Mouse (Mus musculus): ENCODE data around the gene Lamc3. TPM values are rescaled to one million over a fixed set of nuclear protein-coding genes. Genes with fewer than 3 reads are reported as not detected.

The Lamc3 gene
- total RNA-seq, 2 experiments from 2014 or later, result not detected

GRCm38 (mm10) chr2:31924811-31925210, 37.7 kb downstream of the Lamc3 start:
- ATAC-seq (replicated peaks; ENCODE audit: poor library complexity, severe bottlenecking), result no peak

- no peak for ATAC-seq (replicated peaks; ENCODE audit: poor library complexity, severe bottlenecking)
These were observed 38.8 kb downstream of the Lamc3 start for GRCm38 (mm10) chr2:31925936-31926335.

DNA sequence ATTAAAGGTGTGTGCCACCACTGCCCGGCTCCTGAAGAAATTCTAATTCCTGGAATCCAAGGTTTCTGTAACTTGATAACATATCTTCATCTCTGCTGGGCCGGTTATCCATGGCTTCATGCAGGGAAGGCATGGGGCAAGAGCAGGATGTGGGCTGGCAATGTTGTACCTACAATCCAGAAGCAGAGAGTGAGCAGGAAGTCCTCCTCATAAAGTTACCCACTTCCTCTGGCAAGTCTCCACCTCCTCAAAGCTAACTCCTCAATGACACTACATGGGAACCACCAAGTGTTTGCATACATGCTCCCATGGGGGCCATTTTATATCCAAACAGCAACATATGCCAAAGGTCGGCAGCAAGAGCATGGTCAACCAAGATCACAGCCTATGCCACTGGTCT, 42.6 kb downstream of the Lamc3 start:
- peak; percentile 50 for ATAC-seq (replicated peaks; ENCODE audit: poor library complexity, severe bottlenecking)

DNA sequence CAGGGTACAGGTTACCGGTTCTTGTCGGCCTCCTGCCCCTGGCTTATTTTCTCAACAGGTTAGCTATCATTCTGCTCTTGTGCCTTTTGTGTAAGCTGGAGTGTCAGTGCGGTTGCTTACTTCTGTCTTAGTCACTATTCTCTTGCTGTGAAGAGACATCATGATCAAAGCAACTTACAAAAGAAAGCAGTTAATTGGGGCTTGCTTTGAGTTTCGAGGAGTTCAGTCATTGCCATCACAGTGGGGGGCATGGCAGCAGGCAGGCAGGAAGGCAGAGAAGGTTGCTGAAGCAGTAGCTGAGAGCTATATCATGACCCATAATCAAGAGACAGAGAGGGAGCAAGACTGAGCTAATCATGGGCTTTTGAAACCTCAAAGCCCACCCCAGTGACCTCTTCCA, 47.5 kb downstream of the Lamc3 start:
- no peak for ATAC-seq (replicated peaks; ENCODE audit: poor library complexity, severe bottlenecking)

GRCm38 (mm10) chr2:31935054-31935453, 48.0 kb downstream of the Lamc3 start:
- no peak for ATAC-seq (replicated peaks; ENCODE audit: poor library complexity, severe bottlenecking)

DNA sequence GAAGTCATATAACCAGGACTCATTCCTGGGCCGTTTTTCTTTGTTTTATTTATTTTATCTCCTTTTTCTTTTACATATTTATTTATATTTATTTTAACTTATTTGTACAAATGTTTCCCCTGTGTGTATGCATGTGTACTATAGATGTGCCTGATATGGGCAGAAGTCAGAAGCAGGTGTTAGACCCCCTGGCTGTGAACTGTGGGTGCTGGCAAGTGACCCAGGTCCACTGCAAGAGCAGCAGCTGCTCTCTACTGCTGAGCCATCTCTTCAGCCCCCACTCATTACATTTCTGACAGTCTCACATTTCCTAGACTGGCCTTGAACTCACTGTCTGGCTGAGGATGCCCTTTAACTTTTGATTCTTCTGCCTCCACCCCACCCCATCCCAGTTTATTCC, 51.2 kb downstream of the Lamc3 start:
- no peak for ATAC-seq (replicated peaks; ENCODE audit: poor library complexity, severe bottlenecking)

DNA sequence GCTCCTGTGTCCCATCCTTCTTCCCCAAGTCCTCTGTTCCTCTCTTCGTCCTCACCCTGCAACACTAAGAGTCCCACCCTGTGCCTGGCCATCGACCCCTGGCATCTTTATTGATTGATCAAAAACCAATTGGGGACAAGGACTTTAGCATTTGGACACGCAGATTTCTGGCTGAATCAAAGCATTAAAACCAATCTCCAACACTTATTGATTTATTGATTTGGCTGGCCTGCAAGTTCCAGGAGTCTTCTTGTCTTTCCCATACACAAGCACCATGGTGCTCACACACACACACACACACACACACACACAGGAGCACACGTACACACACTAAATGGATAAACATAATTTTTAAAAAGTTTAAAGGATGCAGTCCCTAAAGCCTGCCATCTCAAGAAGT, 55.9 kb downstream of the Lamc3 start:
- ATAC-seq (replicated peaks; ENCODE audit: poor library complexity, severe bottlenecking), result no peak; the same call in 1 of the 2 replicates

DNA sequence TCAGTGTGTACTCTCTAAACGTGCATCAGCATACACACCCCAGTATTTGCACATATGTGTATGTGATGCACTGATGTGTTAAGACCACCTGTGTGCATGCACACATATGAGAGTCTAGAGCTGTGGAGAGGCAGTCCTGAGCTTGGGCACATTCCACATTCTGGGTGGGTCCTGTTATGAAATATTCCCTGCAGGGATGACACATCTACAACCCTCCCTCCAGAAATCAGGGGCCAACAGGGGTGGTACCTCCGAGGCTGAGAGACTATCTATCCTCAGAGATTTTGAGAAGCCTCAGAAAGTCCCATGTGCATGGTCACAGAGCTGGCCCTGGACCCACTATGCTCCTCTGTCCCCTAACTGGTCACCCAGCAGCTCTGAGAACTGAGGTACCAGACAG, 58.5 kb downstream of the Lamc3 start:
- no peak for ATAC-seq (replicated peaks; ENCODE audit: poor library complexity, severe bottlenecking)

DNA sequence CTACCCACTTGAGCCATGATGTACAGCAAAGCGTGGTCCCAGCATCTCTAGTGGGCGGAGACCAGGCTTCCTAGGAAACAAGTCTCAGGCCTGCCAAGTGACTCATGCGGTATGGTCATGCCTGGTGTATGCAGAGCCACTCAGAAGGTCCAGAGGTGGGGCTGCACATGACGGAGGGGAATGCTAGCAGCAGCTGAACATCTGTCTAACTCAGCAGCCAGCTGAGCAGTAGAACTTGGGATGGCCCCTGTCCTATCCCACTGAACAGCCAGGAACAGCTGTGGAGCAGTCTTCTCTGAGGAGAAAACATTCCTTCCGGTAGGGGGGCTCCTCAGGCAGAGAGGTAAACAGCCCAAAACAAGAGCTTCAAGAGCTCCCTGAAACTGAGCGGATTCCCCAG, 61.3 kb downstream of the Lamc3 start:
- ATAC-seq (replicated peaks; ENCODE audit: poor library complexity, severe bottlenecking), result no peak

GRCm38 (mm10) chr2:31948801-31949200, 61.7 kb downstream of the Lamc3 start:
- no peak for ATAC-seq (replicated peaks; ENCODE audit: poor library complexity, severe bottlenecking)

DNA sequence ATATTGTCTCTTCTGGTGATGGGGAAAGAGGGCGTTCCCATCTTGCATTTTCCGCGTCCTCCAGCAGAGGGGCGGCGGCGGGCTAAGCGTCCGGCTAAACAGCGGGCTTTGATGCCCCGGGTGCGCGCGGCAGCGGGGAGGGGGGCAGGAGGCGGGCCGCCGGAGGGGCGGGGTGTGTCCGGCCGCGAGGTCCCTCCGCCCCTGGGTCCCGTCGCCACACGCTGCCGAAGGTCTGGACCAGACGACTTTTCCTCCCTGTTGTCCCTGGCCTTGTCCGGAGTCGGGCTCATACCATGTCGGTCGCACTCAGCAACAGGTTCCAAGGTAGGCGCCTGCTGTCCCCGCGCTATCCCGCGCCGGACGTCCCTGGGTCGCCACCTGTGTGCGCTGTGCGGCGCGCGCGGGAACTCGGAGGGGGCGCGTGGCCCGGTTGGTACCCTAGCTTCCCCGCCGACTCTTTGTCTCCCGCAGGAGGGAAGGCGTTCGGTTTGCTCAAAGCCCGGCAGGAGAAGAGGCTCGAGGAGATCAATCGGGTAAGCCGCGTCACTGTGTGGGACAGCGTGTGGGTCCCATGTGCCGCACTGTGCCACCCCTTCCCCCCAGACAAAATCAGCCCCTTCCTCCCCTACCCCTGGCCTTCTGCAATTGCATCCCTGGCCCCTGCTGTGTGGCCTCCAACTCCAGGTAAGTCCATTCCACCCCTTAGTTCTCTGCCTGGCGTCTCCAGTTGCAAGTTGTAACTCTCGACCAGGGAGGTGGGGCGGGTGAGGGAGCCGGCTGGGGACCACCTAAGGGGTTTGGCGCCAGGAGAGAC, 63.2 kb downstream of the Lamc3 start, which contains the start of gene Aif1l:
Gene Aif1l, plus strand, starts transcription at position 82 of the 814 bp plus-strand sequence.
- peak; percentile 76 for ATAC-seq (replicated peaks; ENCODE audit: poor library complexity, severe bottlenecking)

DNA sequence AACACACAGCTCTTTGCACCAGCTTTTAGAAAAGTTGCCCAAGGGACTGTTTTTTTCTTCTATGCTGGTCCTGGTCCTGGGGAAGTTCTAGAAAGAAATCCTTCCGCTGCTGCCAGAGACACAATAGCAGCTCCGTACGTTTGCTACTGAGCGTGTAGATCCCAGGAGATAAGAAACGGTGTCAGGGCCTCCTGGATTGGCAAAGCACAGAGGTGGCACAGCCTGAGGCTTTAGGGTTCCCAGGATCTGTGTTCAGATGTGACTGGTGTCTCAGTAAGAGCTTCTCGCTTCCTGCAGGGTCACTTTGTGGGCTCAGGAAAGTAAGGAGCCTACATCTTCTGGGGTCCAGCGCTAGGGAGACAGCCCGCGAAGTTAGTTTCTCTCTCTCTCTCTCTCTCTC, 63.9 kb downstream of the Lamc3 start:
- no peak for ATAC-seq (replicated peaks; ENCODE audit: poor library complexity, severe bottlenecking)

DNA sequence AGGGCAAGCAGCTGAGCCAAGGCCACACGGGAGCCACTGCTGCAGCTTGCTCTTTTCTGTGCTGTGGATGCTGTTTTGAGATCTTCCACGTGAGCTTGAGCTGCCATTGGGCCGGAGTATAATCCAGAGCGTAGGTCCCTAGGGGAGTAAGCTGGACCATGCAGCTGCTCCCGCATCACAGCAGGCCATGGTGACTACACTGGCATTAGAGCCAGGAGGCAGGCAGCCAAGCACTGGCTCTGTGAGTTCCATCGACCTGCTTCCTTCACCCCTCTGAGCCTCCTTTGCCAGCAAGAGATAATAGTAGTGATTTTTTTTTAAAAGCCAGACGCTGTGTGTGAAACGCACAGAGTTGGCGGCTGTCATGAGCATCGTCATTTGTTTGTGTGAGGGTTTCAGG, 65.1 kb downstream of the Lamc3 start:
- no peak for ATAC-seq (replicated peaks; ENCODE audit: poor library complexity, severe bottlenecking)

DNA sequence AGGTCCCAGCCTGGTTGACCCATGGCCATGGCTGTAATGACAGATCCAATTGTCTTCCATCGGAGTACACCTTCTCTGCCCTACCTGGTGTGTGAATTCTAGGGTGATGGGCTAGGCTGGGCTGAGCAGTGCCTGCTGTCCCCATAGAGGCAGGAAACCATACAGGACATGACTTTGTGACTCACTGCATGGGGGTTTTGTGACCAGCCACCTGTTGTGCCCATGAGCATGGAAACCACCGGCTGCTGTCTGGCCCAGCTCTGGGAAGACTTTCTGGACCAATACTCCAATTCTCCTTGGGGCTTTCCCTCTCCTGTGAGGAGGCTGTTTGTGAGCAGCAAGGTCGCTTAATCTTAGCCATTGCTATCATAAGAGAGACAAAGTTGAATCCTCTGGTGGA, 65.6 kb downstream of the Lamc3 start:
- no peak for ATAC-seq (replicated peaks; ENCODE audit: poor library complexity, severe bottlenecking)

- no peak for ATAC-seq (replicated peaks; ENCODE audit: poor library complexity, severe bottlenecking)
These were observed 66.6 kb downstream of the Lamc3 start for GRCm38 (mm10) chr2:31953687-31954086.

DNA sequence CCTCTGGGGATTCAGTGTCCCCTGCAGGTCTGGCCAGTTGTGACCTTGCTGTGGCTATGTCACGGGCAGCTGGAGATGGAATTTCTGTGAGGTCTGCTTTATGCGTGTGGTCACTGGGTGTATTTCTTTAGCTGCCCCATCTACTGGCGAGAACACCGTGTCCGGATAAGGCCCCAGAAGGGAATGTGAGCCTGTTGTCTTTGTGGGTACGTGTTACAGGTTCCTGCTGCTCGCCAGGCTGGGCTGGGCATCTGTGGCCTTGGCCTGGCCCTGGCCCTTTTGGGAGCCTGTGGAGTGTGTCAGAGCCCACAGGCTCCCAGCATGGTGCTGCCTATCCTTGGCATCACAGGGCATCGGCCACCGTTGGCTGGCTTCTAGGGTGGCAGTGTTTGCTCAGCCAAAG, 67.7 kb downstream of the Lamc3 start:
- ATAC-seq (replicated peaks; ENCODE audit: poor library complexity, severe bottlenecking), result no peak

DNA sequence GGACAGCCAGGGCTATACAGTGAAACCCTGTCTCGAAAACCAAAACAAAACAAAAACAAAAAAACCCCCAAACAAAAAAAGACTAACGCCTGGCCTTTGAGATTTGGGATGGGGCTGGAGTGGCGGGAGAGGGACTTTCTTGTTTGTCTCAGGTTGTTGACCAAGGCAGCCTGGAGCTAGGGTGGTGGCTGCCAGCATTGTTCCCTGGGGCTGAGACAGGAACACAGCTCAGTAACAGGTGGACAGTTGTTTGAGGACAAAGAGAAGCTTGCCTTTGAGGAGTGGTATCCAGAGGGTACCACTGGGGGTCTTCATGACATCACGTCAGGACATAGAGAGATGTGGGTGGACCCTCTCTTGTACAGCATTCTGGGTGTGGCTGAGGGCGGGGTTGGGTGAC, 68.6 kb downstream of the Lamc3 start:
- ATAC-seq (replicated peaks; ENCODE audit: poor library complexity, severe bottlenecking), result no peak

GRCm38 (mm10) chr2:31957211-31957610, 70.1 kb downstream of the Lamc3 start:
- ATAC-seq (replicated peaks; ENCODE audit: poor library complexity, severe bottlenecking), result no peak

GRCm38 (mm10) chr2:31960986-31961385, 73.9 kb downstream of the Lamc3 start:
- ATAC-seq (replicated peaks; ENCODE audit: poor library complexity, severe bottlenecking), result no peak

GRCm38 (mm10) chr2:31961791-31962222, 74.7 kb downstream of the Lamc3 start:
- no peak for ATAC-seq (replicated peaks; ENCODE audit: poor library complexity, severe bottlenecking)

GRCm38 (mm10) chr2:31962501-31963224, 75.6 kb downstream of the Lamc3 start:
- no peak for ATAC-seq (replicated peaks; ENCODE audit: poor library complexity, severe bottlenecking)

- no peak for ATAC-seq (replicated peaks; ENCODE audit: poor library complexity, severe bottlenecking)
These were observed 76.4 kb downstream of the Lamc3 start for GRCm38 (mm10) chr2:31963491-31963890.

All from granulocyte monocyte progenitor cell, adult 5-6 weeks (primary cell).